Mouse (Mus musculus): ENCODE measurements around the gene Kcnk12. TPM values are rescaled to one million over a fixed set of nuclear protein-coding genes. Genes with fewer than 3 reads are reported as not detected.

Kcnk12 gene
- 87.0 and 123 TPM in 2 replicates for polyA plus RNA-seq (2012)

DNA sequence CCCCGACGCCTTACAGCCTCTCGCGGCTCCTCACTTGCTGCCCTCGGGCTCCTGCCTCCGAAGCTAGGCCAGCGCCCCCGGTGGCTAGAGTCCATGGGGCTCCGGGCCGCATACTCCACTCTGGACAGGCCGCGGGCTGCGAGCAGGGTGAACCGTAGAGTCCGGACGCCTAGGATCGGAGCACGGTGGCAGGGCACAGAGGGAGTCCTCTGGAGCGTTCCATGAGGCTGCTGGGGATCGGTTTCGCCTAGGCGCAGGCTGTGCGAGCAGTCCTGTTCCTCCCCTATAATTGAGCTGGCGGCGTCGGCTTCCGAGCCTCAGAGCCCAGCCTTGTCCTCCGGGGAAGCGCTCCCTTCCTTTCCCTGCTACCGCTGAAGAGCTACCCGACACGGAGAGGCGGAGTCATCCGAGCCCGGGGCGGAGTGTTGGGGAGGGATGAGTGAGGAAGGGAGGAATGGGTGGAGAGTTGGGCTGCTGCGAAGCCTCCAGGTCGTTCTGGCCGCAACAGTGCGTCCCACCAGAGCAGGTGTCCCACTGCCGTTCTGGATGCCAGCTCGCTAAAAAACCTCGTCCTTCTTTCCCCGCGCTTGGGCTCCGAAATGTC lies at the start of gene Kcnk12:
Kcnk12 (minus strand) TSS at position 307 of the 604 bp plus-strand sequence.

Other genes with a start within 250 kb of the Kcnk12 start
- gene Epcam, start 162.0 kb downstream of the Kcnk12 start, polyA plus RNA-seq (2012) = 0.45 and 0.66 TPM in 2 replicates
- gene Msh2, start 125.7 kb downstream of the Kcnk12 start, polyA plus RNA-seq (2012) = 51.1 and 56.9 TPM in 2 replicates
- gene Rpl36-ps4, start 123.0 kb upstream of the Kcnk12 start, polyA plus RNA-seq (2012) = not detected in 2 replicates
- gene Msh6, start 177.1 kb upstream of the Kcnk12 start, polyA plus RNA-seq (2012) = 10.2 and 11.5 TPM in 2 replicates

Measured in megakaryocyte-erythroid progenitor cell, adult 5 weeks (primary cell).